Mouse (Mus musculus) E14TG2a.4 (cell line): Measurements from ENCODE around the gene Atp1b2.

Source experiments
- CTCF ChIP-seq: conservative IDR thresholded peaks from 2 replicates; pipeline ENCODE4 v1.5.1; 2014; ENCODE audit warnings: low read length
- POU5F1 ChIP-seq: IDR thresholded peaks from 2 replicates; pipeline ENCODE4 v1.6.1; 2014; ENCODE audit warnings: low read length, borderline replicate concordance

DNA sequence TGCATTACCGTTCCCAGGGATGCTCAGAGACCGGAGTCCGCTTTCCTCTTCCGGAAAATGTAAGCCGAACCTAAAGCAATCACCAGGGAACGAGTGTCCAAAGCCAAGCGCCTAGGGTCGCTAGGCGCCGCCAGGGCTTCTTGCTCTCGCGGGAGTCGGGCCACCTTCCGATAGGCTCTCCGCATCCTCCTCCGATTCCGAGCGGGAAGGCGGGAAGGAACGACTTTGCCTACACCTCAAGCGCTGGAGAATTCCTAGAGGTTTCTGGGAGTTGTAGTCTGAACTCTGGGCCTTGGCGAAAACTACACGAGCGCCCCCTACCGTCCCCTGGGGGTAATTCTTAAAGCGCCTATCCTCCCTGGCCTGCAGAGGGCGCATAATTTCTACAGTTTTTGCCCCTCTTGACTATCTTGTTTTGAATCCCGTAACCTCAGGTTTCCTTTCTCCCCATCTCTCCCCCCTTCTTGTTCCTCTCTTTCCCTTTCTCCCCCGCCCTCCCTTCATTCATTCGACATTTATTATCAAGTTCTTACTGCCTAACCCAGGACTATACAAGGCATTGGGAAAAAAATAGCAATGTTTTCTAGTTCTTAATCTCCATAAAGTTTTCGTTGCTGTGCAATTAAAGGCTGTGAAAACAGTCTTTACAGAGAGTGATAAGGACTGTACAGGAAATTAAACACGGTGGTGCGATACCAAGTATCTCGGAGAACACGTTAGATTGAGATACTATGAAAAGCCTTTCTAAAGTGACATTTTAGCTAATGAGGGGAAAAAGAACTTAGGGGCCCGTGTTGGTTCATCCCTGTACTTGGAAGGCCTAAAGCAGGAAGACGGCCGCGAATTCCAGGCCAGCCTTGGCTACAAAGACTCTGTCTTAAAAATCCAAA is 26.4 kb downstream of the Atp1b2 start:
- TF ChIP-seq CTCF (peak; percentile 99), POU5F1 (no peak)
